Mouse (Mus musculus) hindbrain, embryonic 12.5 days (tissue): ENCODE results near the gene Ankib1. TPM values are rescaled to one million over a fixed set of nuclear protein-coding genes. Genes with fewer than 3 reads are reported as not detected.

Experiments
- ATAC-seq: fragments of 200-750 bp; cut with Nextera tagmentation; 2 replicates; pipeline ENCODE4 v1.8.0; 2017; ENCODE audit warnings: moderate TSS enrichment; ENCODE audit not compliant: low FRiP score
- H3K27ac ChIP-seq: fragments of 300-500 bp; sonication (generic); 2 replicates; pipeline ENCODE4 v1.5.1; 2016; ENCODE audit warnings: mild to moderate bottlenecking
- H3K27me3 ChIP-seq: fragments of 300-500 bp; sonication (generic); 2 replicates; pipeline ENCODE4 v1.6.1; 2016; ENCODE audit warnings: mild to moderate bottlenecking
- H3K36me3 ChIP-seq: fragments of 300-500 bp; sonication (generic); 2 replicates; pipeline ENCODE4 v1.6.1; 2016; ENCODE audit warnings: mild to moderate bottlenecking
- H3K4me1 ChIP-seq: fragments of 300-500 bp; sonication (generic); 2 replicates; pipeline ENCODE4 v1.6.1; 2016
- H3K4me2 ChIP-seq: fragments of 300-500 bp; sonication (generic); replicated peaks from 2 replicates; pipeline ENCODE4 v1.6.1; 2016; ENCODE audit warnings: mild to moderate bottlenecking
- H3K4me3 ChIP-seq: fragments of 300-500 bp; sonication (generic); 2 replicates; pipeline ENCODE4 v1.5.1; 2016; ENCODE audit warnings: mild to moderate bottlenecking
- H3K9ac ChIP-seq: fragments of 300-500 bp; sonication (generic); 2 replicates; pipeline ENCODE4 v1.6.1; 2016; ENCODE audit warnings: mild to moderate bottlenecking, moderate library complexity
- H3K9me3 ChIP-seq: fragments of 300-500 bp; sonication (generic); replicated peaks from 2 replicates; pipeline ENCODE4 v1.6.1; 2016; ENCODE audit warnings: mild to moderate bottlenecking
- WGBS: fragments of 180-500 bp; shearing (Covaris S2); methylation state at CpG from one replicate; pipeline ENCODE4 v1.1.7; 2016; 5-methylcytosine and 5-hydroxymethylcytosine counted together
- polyA plus RNA-seq: library from polyadenylated mRNA; unstranded; fragments of >200 nt; fragmentation: Nextera tagmentation; extraction: Ambion mirVana; gene quantifications from 2 replicates; pipeline ENCODE4 v1.2.1, GENCODE M21; 2016

Ankib1 gene
- polyA plus RNA-seq, 1 experiment from 2014 or later: 24.1 TPM

GRCm38 (mm10) chr5:3715800-3716199, 86.9 kb downstream of the Ankib1 start:
- no peaks in the 10 kb centered on the region for H3K27me3 ChIP-seq
- H3K27ac ChIP-seq: no peak overlapping the region
- no peak for ATAC-seq
- no peaks in the 10 kb centered on the region for H3K4me1 ChIP-seq
- no peak overlapping the region for H3K4me2 ChIP-seq
- peaks cover 29% of the 10 kb centered on the region for H3K36me3 ChIP-seq
- no peaks in the 10 kb centered on the region for H3K9me3 ChIP-seq
- H3K4me3 ChIP-seq: no peak overlapping the region
- WGBS: 97% methylated on average over 5 of the region's 5 CpGs
- H3K9ac ChIP-seq: no peak overlapping the region

DNA sequence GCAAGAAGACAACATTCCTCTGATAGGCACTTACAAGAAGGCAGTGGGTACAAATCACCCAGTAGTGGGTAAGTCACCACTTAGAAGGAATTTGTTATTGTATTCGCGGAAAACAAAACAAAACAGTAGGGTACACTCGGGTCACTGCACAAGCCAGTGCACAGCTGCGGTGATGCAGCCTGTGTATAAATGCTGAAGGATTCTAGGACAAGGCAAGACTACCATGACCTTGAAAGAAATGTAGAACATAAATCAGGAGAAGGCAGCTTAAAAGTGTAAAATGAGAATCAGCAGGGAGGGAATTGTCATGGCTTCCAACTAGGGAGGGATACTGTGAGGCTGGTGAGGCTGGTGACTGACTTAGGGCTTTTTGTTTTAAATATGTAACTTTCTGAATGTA, 100.5 kb downstream of the Ankib1 start:
- H3K4me2 ChIP-seq: no peak overlapping the region
- ATAC-seq: no peak
- H3K27me3 ChIP-seq: no peaks in the 10 kb centered on the region
- no peak overlapping the region for H3K9ac ChIP-seq
- H3K4me1 ChIP-seq: no peaks in the 10 kb centered on the region
- 72% methylated on average over 4 of the region's 4 CpGs for WGBS
- H3K4me3 ChIP-seq: no peak overlapping the region
- no peak overlapping the region for H3K27ac ChIP-seq
- H3K36me3 ChIP-seq: peaks cover 49% of the 10 kb centered on the region
- H3K9me3 ChIP-seq: no peaks in the 10 kb centered on the region

- no peaks in the 10 kb centered on the region for H3K4me1 ChIP-seq
- no peak overlapping the region for H3K27ac ChIP-seq
- no peaks in the 10 kb centered on the region for H3K9me3 ChIP-seq
- H3K4me3 ChIP-seq: no peak overlapping the region
- H3K27me3 ChIP-seq: no peaks in the 10 kb centered on the region
- no peak overlapping the region for H3K9ac ChIP-seq
- peaks cover 57% of the 10 kb centered on the region for H3K36me3 ChIP-seq
- 98% methylated on average over 5 of the region's 5 CpGs for WGBS
- H3K4me2 ChIP-seq: no peak overlapping the region
- ATAC-seq: no peak
Measured at GRCm38 (mm10) chr5:3700025-3700424, 102.7 kb downstream of the Ankib1 start.

DNA sequence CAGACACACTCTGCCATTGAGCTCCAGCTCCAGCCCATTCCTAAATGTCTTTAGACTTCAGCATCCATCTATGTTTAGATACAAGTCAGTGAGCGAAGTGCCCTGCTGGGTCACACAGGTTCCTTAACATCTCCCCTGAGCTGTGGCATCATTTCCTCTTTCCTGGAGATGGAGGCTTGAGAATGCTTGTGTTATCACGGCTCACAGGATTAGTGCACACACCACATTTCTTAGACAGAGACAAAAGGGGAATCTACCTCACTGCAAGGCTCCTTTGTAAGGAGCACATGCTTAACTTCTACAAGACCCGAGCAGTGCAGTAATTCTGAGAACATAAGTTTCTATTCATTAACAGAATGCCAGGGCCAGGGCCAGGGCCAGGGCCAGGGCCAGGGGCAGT, 106.7 kb downstream of the Ankib1 start:
- H3K27me3 ChIP-seq: no peaks in the 10 kb centered on the region
- no peak overlapping the region for H3K4me3 ChIP-seq
- no peaks in the 10 kb centered on the region for H3K9me3 ChIP-seq
- H3K9ac ChIP-seq: no peak overlapping the region
- no peak overlapping the region for H3K27ac ChIP-seq
- H3K36me3 ChIP-seq: peaks cover 70% of the 10 kb centered on the region
- 95% methylated on average over 3 of the region's 3 CpGs for WGBS
- no peaks in the 10 kb centered on the region for H3K4me1 ChIP-seq
- H3K4me2 ChIP-seq: no peak overlapping the region
- ATAC-seq: no peak

- Histone ChIP-seq H3K9me3 (no peaks in the 10 kb centered on the region), H3K9ac (no peak overlapping the region), H3K4me3 (no peak overlapping the region), H3K4me1 (no peaks in the 10 kb centered on the region), H3K27ac (no peak overlapping the region), H3K4me2 (no peak overlapping the region), H3K27me3 (no peaks in the 10 kb centered on the region), H3K36me3 (peaks cover 66% of the 10 kb centered on the region)
- no peak for ATAC-seq
- 89% methylated on average over 4 of the region's 4 CpGs for WGBS
Measured at GRCm38 (mm10) chr5:3695191-3695590, 107.5 kb downstream of the Ankib1 start.

DNA sequence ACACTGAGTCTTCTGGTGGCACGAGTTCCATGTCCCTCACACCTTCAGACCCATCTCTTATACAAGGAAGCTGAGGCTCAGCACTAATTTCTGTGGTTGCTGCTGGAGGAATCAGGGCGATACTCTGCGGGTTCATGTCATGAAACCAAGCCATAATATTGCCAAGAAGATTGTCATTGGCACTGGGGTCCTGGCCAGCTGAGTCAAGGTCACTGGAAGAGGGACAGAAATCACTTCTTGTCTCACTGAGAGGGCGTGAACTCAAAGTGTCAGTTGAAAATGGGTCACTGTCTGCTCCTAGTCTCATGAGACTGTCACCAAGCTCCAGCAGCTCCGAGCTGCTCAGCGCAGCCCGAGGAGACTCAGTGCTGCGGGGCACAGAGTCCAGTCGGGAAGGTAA, 109.8 kb downstream of the Ankib1 start:
- ATAC-seq: no peak
- WGBS: 96% methylated on average over 9 of the region's 9 CpGs

GRCm38 (mm10) chr5:3691283-3691682, 111.4 kb downstream of the Ankib1 start:
- H3K4me1 ChIP-seq: no peaks in the 10 kb centered on the region
- H3K9ac ChIP-seq: no peak overlapping the region
- no peaks in the 10 kb centered on the region for H3K27me3 ChIP-seq
- no peaks in the 10 kb centered on the region for H3K9me3 ChIP-seq
- ATAC-seq: no peak
- WGBS: 97% methylated on average over 3 of the region's 3 CpGs
- no peak overlapping the region for H3K4me2 ChIP-seq
- no peak overlapping the region for H3K27ac ChIP-seq
- H3K4me3 ChIP-seq: no peak overlapping the region
- H3K36me3 ChIP-seq: peaks cover 56% of the 10 kb centered on the region

More for the DNA sequence above, 109.8 kb downstream of the Ankib1 start:
- no peak overlapping the region for H3K4me2 ChIP-seq
- no peak overlapping the region for H3K27ac ChIP-seq
- no peaks in the 10 kb centered on the region for H3K9me3 ChIP-seq
- H3K9ac ChIP-seq: no peak overlapping the region
- no peaks in the 10 kb centered on the region for H3K27me3 ChIP-seq
- H3K4me1 ChIP-seq: no peaks in the 10 kb centered on the region
- H3K4me3 ChIP-seq: no peak overlapping the region
- peaks cover 67% of the 10 kb centered on the region for H3K36me3 ChIP-seq

DNA sequence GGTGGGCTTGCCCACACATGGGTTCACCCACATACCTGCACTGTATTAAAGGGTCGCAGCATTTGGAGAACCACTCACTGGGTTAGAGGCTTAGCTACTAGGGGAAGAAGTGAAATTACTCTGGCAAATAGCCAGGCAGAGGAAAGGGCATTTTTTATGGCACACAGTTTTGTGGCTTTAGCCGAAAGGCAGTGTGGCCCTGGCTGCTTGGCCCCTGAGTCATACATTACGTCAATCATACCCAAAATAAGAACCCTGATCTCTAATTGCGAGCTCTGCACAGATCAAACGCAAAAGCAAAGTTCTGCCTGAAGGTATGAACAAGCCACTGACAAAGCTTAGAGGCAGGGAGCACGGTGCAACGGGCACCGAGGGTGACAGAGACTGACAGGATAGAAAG, 114.4 kb downstream of the Ankib1 start:
- Histone ChIP-seq H3K27me3 (no peaks in the 10 kb centered on the region), H3K4me3 (no peak overlapping the region), H3K9me3 (no peaks in the 10 kb centered on the region), H3K4me2 (no peak overlapping the region), H3K4me1 (no peaks in the 10 kb centered on the region), H3K27ac (no peak overlapping the region), H3K36me3 (peaks cover 33% of the 10 kb centered on the region), H3K9ac (no peak overlapping the region)
- WGBS: 94% methylated on average over 8 of the region's 8 CpGs
- no peak for ATAC-seq

DNA sequence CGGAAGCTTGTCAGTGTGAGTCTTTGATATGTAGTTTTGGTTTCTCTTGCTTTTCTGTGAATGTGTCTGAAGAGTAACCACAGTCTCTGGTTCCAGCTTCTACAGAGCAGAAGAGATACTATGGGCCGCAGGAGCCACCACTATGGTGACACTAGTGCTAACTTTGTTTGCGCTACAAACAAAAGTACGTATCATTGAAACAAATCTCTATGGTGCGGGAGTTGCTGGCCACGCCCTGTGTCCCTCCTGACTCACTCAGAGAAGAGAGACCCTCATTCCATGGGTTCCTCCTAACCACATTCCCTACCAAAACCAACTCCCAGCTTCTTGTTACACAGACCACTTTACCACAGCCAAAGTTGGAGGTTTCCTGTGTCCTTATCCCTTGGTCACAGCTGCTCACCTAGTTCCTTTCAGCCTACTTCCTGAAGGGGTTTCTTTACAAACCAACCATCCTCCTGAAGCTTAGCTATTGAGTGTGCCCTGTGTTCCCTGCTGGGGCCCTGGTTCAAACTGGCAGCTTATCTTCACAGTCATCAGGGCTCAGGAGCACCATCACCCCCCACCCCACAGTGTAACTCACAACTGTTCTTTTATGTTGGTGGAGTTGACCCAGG, 132.7 kb downstream of the Ankib1 start:
- H3K27me3 ChIP-seq: no peaks in the 10 kb centered on the region
- WGBS: 92% methylated on average over 6 of the region's 6 CpGs
- H3K36me3 ChIP-seq: no peaks in the 10 kb centered on the region
- H3K27ac ChIP-seq: no peak overlapping the region
- H3K4me2 ChIP-seq: no peak overlapping the region
- no peak overlapping the region for H3K9ac ChIP-seq
- no peaks in the 10 kb centered on the region for H3K9me3 ChIP-seq
- no peak overlapping the region for H3K4me3 ChIP-seq
- ATAC-seq: no peak
- H3K4me1 ChIP-seq: no peaks in the 10 kb centered on the region

GRCm38 (mm10) chr5:3666585-3666984, 136.1 kb downstream of the Ankib1 start:
- no peak for ATAC-seq
- Histone ChIP-seq H3K4me2 (no peak overlapping the region), H3K4me1 (no peaks in the 10 kb centered on the region), H3K9me3 (no peaks in the 10 kb centered on the region), H3K4me3 (no peak overlapping the region), H3K36me3 (no peaks in the 10 kb centered on the region), H3K27ac (no peak overlapping the region), H3K27me3 (no peaks in the 10 kb centered on the region), H3K9ac (no peak overlapping the region)
- 81% methylated on average over 12 of the region's 12 CpGs for WGBS

- H3K9me3 ChIP-seq: no peaks in the 10 kb centered on the region
- H3K4me1 ChIP-seq: no peaks in the 10 kb centered on the region
- no peak for ATAC-seq
- 94% methylated on average over 2 of the region's 2 CpGs for WGBS
- no peaks in the 10 kb centered on the region for H3K27me3 ChIP-seq
- H3K4me3 ChIP-seq: no peak overlapping the region
- no peak overlapping the region for H3K9ac ChIP-seq
- no peak overlapping the region for H3K4me2 ChIP-seq
- H3K27ac ChIP-seq: no peak overlapping the region
- no peaks in the 10 kb centered on the region for H3K36me3 ChIP-seq
Measured at GRCm38 (mm10) chr5:3665225-3665624, 137.5 kb downstream of the Ankib1 start.

GRCm38 (mm10) chr5:3657085-3657484, 145.6 kb downstream of the Ankib1 start, which contains the start of gene Gatad1:
Gatad1 (minus strand) TSS chr5:3657185.
- no peak for ATAC-seq
- Histone ChIP-seq H3K36me3 (no peaks in the 10 kb centered on the region), H3K4me1 (no peaks in the 10 kb centered on the region), H3K27ac (no peak within 1 kb of the TSS), H3K9ac (no peak within 1 kb of the TSS), H3K9me3 (no peaks in the 10 kb centered on the region), H3K4me3 (no peak within 1 kb of the TSS), H3K27me3 (no peaks in the 10 kb centered on the region), H3K4me2 (no peak within 1 kb of the TSS)
- WGBS: 85% methylated on average over 5 of the region's 5 CpGs

- WGBS: 95% methylated on average over 4 of the region's 4 CpGs
- no peak overlapping the region for H3K4me3 ChIP-seq
- H3K9ac ChIP-seq: no peak overlapping the region
- H3K36me3 ChIP-seq: no peaks in the 10 kb centered on the region
- H3K27ac ChIP-seq: no peak overlapping the region
- no peaks in the 10 kb centered on the region for H3K9me3 ChIP-seq
- no peaks in the 10 kb centered on the region for H3K27me3 ChIP-seq
- ATAC-seq: no peak
- no peak overlapping the region for H3K4me2 ChIP-seq
- no peaks in the 10 kb centered on the region for H3K4me1 ChIP-seq
Measured at GRCm38 (mm10) chr5:3653801-3654200, 148.9 kb downstream of the Ankib1 start.
